Mouse (Mus musculus) lung, postnatal 0 days (tissue): ENCODE measurements at regions not wholly inside any gene's neighbourhood (a gene's known extent, or its start where the extent isn't known, plus 50 kb on each side); places are given as distances from the start of the nearest gene placed in this dataset.

Experiments
- CTCF ChIP-seq: IDR thresholded peaks from 2 replicates; pipeline ENCODE4 v1.5.1; 2016; ENCODE audit warnings: antibody characterized with exemption, mild to moderate bottlenecking
- EP300 ChIP-seq: IDR thresholded peaks from 2 replicates; pipeline ENCODE4 v1.6.1; 2016; ENCODE audit warnings: antibody characterized with exemption, mild to moderate bottlenecking, control low read depth

GRCm38 (mm10) chr12:65371650-65372049, 146.3 kb downstream of the Wdr20rt start:
- no peak for TF ChIP-seq CTCF
- no peak for TF ChIP-seq EP300
